Mouse (Mus musculus) layer of hippocampus, adult 2 months (tissue): ENCODE data around the gene Ramp2. TPM values are rescaled to one million over a fixed set of nuclear protein-coding genes. Genes with fewer than 3 reads are reported as not detected.

Experiments
- DNase-seq, 2 experiments: peaks; one replicate each; pipeline ENCODE4 v3.0.0; 2022; ENCODE audit warnings: low spot score in 2 of 2
- H3K27ac ChIP-seq: fragments of 200-600 bp; 2 replicates; pipeline ENCODE4 v1.8.1; 2022
- H3K4me3 ChIP-seq: fragments of 200-600 bp; 2 replicates; pipeline ENCODE4 v1.8.1; 2022; ENCODE audit warnings: mild to moderate bottlenecking
- CTCF ChIP-seq: fragments of 200-600 bp; conservative IDR thresholded peaks from 2 replicates; pipeline ENCODE4 v1.8.1; 2022; ENCODE audit warnings: antibody characterized with exemption, mild to moderate bottlenecking, moderate library complexity
- total RNA-seq, 2 experiments: library from RNA; stranded (reverse); gene quantifications; 2 replicates each; pipeline ENCODE4 v1.2.3; 2021

Ramp2 gene
- total RNA-seq, 2 experiments from 2014 or later: 62.2 to 68.0 TPM

DNA sequence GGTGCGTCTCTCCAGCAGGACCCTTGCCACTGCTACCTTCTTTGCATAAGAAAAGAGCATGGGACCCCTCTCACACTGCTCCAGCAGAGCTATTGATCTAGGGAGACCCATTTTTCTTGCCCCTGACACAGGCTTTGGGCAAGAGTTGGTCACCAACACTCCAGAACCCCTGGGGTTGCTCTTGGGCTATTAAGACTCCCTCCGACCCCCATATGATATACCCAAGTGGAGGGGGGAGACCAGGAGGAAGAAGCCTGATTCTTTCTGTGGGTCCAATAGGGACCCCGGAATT lies 18.1 kb downstream of the Ramp2 start:
- no peak overlapping the region for H3K27ac ChIP-seq
- no peak for TF ChIP-seq CTCF
- no peak overlapping the region for H3K4me3 ChIP-seq
- DNase-seq: no peak

DNA sequence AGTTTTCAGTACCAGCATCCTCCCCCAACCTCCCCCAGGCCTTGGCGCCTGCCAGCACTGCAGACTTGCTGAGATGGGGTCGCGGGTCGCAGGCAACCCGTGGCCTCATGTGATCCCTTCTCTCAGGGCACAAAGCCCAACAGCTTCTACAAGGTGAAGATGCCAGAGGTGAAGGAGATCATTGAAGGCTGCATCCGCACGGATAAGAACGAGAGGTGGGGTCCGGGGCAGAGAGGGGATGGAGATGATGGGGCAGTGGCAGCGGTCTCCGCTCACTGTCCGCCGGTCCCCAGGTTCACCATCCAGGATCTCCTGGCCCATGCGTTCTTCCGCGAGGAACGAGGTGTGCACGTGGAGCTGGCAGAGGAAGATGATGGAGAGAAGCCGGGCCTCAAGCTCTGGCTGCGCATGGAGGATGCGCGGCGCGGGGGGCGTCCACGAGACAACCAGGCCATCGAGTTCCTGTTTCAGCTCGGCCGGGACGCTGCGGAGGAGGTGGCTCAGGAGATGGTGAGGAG lies 19.2 kb downstream of the Ramp2 start:
- no peak for DNase-seq
- Histone ChIP-seq H3K4me3 (peak overlapping the region; percentile 0; the same call in 1 of the 2 replicates), H3K27ac (no peak overlapping the region)
- TF ChIP-seq CTCF: no peak

DNA sequence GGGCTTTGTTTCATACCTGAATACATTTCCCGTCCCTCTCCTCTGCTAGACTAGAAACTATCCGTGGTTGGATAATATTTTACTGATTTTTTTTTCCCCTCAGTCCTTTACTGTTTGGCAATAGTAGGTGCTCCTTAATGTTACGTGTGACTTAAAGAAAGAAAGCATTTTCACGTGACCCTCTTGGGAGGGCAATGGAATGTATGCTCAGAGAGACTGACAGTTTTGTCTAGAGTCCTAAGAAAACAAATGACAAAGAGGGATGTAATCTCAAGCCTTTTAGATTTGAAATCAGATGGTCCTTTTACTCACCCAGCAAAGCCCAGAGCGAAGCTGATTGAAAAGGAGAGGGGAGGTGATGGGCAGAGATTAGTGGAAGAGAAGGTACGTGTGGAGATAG lies 20.1 kb downstream of the Ramp2 start:
- no peak for DNase-seq
- Histone ChIP-seq H3K4me3 (no peak overlapping the region), H3K27ac (no peak overlapping the region)
- no peak for TF ChIP-seq CTCF

DNA sequence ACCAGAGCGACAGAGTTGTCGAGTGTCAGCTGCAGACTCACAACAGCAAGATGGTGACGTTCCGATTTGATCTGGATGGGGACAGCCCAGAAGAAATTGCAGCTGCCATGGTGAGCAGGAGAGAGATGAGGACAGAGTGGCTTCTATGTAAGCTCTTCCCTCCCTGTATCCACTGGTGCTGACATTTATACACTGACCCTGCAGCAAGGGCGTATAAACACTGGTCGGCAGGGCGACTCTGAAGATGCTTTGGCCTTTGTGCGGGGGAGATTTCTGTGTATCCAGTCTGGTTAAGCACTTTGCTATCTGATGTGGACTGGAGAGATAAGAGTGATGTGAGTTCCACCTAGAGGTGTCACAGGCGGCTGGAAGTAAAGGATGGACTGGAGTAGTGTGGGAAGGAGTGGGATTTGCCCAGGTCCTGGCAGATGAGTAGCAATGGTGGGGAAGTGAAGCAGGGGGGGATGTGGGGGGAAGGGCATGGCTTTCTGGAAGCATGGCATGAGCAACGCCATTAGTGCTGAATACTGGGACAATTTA lies 23.8 kb downstream of the Ramp2 start:
- H3K27ac ChIP-seq: no peak overlapping the region
- no peak overlapping the region for H3K4me3 ChIP-seq

DNA sequence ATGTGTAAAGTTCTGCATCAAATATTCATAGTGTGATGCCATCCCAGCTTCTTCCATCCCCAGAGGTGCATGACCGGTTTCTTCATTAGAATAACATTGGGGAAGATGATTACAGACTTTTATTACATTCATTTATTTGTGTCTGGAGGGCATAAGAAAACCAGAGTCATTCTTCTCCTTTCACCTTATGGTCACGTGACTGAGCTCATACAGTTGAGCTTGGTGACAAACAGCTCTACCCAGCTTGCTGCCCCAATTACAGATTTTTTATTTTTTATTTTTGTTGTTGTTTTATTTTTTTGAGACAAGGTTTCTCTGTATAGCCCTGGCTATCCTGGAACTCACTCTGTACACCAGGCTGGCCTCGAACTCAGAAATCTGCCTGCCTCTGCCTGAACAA lies 26.6 kb downstream of the Ramp2 start:
- Histone ChIP-seq H3K27ac (no peak overlapping the region), H3K4me3 (no peak overlapping the region)
- no peak for TF ChIP-seq CTCF
- no peak for DNase-seq

More for the DNA sequence above, 23.8 kb downstream of the Ramp2 start:
- TF ChIP-seq CTCF: no peak
- DNase-seq: no peak

DNA sequence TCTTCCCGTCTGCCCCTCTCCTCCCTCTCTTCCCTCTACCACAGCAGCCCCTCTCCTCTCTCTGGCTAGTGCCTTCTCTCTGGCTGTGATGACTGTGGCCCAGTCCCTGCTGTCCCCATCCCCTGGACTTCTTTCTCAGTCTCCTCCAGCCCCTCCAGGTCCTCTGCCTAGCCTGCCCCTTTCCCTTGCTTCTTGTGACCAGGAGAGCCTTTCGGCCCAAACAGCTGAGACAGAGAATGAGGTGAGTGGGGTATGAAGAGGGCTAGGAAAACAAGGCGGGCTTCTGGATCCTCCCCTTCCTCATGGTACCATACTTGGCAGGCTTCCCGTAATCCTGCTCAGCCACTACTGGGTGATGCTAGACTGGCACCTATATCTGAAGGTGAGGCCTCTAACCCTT lies 29.5 kb downstream of the Ramp2 start:
- Histone ChIP-seq H3K4me3 (no peak overlapping the region), H3K27ac (no peak overlapping the region)
- no peak for TF ChIP-seq CTCF
- no peak for DNase-seq

DNA sequence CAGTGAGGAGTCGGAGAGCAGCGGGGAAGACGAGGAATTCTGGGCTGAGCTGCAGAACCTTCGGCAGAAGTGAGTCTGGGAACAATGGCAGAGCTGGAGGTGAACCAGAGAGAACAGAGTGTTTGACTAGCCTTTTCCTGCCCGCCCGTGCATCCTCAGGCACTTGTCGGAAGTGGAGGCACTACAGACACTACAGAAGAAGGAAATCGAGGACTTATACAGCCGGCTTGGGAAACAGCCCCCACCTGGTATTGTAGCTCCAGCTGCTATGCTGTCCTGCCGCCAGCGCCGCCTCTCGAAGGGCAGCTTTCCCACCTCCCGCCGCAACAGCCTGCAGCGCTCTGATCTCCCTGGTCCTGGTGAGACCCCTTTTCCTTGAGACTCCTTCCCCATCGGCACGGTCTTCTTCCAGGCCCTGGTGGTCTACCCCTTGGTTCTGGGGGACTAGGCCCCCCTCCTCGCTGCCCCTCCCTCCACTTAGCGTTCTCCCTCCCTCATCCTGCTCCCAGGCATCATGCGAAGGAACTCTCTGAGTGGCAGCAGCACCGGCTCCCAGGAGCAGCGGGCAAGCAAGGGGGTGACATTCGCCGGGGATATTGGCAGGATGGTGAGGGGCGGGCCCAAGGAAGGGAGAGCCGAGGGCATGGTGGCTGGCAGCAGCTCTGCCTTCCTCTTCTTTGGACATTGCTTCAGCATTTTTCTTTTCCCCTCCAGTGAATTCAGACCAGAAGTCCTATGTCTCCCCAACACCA lies 30.7 kb downstream of the Ramp2 start:
- no peak overlapping the region for H3K4me3 ChIP-seq
- peak overlapping the region; percentile 7; the same call in 1 of the 2 replicates for H3K27ac ChIP-seq
- TF ChIP-seq CTCF: no peak
- no peak for DNase-seq

DNA sequence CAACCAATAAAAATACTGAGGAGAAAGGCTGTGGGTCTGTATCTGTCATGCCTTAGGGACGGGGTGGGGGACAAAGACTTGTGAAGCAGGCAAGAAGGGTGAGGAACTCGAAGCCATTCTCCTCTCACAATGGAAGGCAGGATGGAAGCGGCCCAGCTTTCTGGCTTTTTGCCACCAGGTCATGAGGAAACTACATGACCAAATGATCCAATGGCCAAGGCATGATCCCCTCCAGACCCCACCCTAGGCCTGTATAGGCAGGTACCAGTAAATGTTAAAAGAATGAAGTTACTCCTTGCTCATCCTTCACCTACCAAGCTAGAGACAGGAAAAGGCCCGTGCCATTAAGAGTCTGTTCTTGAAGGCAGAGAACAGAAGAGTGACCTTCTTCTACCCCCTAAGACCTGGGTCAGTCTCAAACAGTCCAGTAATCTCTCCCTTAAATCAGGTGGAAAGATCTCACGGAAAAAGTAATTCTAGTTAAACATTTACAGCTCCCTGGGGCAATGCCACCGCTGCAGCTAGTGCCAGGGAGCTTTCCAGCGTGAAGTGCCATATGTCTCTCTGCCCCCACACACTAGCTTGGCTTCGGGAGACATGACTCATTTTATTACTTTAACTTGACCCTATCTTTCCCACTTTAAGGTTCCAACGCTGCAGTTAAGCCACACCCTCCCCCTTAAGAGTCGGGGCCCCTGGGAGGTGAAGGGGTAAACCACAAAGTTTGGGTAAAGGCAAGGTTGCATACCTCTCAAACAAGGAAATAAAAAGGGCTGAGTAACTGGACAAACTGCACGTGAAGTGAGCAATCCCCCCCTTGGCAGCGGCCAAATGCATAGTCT lies 31.8 kb downstream of the Ramp2 start:
- no peak for TF ChIP-seq CTCF
- Histone ChIP-seq H3K4me3 (peak overlapping the region; percentile 86), H3K27ac (peak overlapping the region; percentile 96)
- DNase-seq: peak in 1 of 2 experiments; percentile 34

DNA sequence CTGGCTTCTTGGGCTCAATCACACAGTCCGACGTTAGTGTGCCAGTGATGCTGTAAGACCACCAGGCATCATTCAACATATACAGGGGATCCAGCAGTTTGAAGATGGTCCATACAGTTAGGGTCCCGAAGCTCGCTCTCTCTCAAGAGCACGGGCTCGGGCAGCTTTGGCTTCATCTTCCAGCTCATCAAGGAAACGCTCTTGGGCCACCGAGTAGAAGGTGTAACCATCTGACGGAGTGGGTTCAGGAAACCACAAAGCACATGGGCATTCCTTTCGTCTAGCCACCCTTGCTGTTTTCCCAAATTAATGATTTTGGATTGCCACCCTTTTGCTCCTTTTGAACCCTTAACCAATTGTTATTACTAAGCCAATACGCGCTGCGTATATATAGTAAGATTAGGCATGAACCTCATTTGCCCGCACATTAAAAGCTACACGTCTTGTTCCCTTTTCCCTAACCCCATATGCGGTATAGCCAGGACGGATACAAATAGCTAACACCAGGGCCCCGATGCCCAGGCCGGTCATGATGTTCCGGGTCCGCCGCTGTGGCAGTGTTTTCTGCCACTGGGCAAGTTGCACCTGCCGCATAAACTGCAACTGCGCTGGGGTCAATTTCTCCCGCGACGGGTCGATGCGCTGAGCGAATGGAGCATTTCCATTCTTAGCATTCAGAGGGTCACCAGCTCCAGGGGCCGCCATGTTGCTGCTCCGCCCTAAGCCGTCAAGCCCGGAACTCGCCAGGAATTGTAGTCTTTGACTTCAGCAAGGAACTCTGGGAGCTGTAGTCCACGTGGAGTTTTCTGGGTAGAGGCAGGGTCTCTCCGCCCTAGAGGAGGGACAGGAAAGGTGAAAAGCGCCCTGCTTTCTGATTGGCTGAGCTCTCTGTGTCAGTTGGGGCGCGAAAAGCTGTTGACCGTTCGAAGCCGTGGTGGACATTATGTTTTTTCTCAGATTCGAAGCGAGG lies 32.7 kb downstream of the Ramp2 start, which contains the start of the genes Cntd1 and Coa3:
TSS of gene Cntd1 (plus strand) at position 790 of the 970 bp plus-strand sequence.
TSS of gene Coa3 (minus strand) at position 892 of the 970 bp plus-strand sequence.
- peak; percentile 46; the same call in 1 of the 2 replicates for TF ChIP-seq CTCF
- peak within 1 kb of the TSS; percentile 96 for H3K27ac ChIP-seq
- H3K4me3 ChIP-seq: peak within 1 kb of the TSS; percentile 86
- peak; percentile 85 to 91 for DNase-seq

DNA sequence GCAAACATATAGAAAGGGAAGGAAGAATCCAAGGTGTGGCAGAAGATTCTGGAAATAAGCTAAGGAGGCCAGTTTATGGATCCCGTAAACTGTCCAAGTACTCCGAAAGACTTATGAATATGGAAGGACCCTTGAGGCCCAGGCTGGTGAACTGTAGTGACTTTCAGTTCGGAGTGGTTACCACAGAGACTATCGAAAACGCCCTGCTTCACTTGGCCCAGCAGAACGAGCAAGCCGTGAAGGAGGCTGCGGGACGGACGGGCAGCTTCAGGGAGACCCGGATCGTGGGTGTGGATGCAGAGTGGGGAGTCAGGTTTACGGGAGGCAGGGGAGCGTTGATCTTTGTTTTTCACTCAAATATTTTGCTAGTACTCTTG lies 33.4 kb downstream of the Ramp2 start:
- no peak for DNase-seq
- no peak for TF ChIP-seq CTCF
- H3K4me3 ChIP-seq: peak overlapping the region; percentile 86
- peak overlapping the region; percentile 96; the same call in 1 of the 2 replicates for H3K27ac ChIP-seq

DNA sequence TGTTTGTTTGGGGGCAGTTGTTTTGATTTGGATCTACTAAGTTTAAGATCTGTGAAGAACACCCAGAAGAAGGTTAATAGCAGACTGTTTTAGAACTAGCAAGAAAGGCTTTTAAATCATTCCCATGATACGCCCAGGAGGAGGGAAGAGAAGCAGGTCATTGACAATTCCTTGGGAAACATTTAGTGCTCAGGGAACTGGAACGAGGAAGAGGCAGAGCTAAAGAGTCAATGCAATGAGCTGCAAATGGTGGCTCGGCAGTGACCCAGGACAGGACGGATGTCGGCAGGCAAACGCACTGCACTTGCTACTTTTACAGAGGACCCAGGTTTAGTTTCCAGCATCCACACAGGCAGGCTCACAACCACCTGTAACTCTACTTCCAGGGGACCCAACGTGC lies 35.0 kb downstream of the Ramp2 start:
- DNase-seq: no peak
- TF ChIP-seq CTCF: no peak
- H3K4me3 ChIP-seq: no peak overlapping the region

DNA sequence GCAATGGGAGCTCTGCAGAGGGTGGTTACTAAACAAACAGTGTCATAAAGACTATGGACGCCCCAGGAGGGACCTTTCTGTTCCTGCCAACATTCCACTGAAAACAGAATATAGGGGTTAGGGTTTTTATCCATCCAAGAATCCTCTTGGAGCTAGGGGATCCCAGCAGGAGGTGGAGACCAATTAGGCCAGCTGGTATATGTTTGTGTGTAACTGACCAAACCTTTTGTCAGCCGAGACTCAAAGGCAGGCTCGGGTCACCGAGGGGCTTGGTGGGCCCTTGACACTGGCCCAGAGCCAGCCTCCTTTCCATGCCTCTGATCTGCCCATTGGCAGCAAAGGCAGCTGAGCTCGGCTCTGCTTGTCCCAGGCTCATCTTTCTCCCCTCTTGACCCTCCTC lies 37.1 kb downstream of the Ramp2 start:
- Histone ChIP-seq H3K27ac (no peak overlapping the region), H3K4me3 (no peak overlapping the region)
- no peak for TF ChIP-seq CTCF
- DNase-seq: no peak

More for the DNA sequence above, 35.0 kb downstream of the Ramp2 start:
- no peak overlapping the region for H3K27ac ChIP-seq
